Mouse (Mus musculus) bone marrow, adult 2 months (tissue): ENCODE measurements around the gene Zdhhc19. TPM values are rescaled to one million over a fixed set of nuclear protein-coding genes. Genes with fewer than 3 reads are reported as not detected.

ENCODE experiments used
- H3K27ac ChIP-seq: fragments of 200-500 bp; 2 replicates; pipeline ENCODE4 v1.5.1; 2012; ENCODE audit warnings: low read depth, mild to moderate bottlenecking, control low read depth, inconsistent platforms, low read length; ENCODE audit not compliant: control insufficient read depth, poor library complexity, insufficient read depth
- H3K4me1 ChIP-seq: fragments of 200-500 bp; 2 replicates; pipeline ENCODE4 v1.6.1; 2011; ENCODE audit warnings: low read length; ENCODE audit not compliant: control insufficient read depth, insufficient read depth
- H3K4me3 ChIP-seq: fragments of 200-500 bp; replicated peaks from 2 replicates; pipeline ENCODE3; 2011; ENCODE audit warnings: mild to moderate bottlenecking, low read depth, low read length, control low read depth; ENCODE audit not compliant: control insufficient read depth
- CTCF ChIP-seq: fragments of 200-500 bp; IDR thresholded peaks from 2 replicates; pipeline ENCODE4 v1.5.1; 2011; ENCODE audit warnings: low read length, control low read depth; ENCODE audit not compliant: control insufficient read depth, insufficient read depth
- POLR2A ChIP-seq: fragments of 200-500 bp; IDR thresholded peaks from 2 replicates; pipeline ENCODE4 v1.6.1; 2011; ENCODE audit warnings: low read depth, mild to moderate bottlenecking, control low read depth, low read length, borderline replicate concordance; ENCODE audit not compliant: control insufficient read depth
- WGBS: fragments of 180-500 bp; shearing (Covaris S2); methylation state at CpG from one replicate; pipeline ENCODE4 v1.1.7; 2018; 5-methylcytosine and 5-hydroxymethylcytosine counted together
- polyA plus RNA-seq: library from polyadenylated mRNA; stranded (reverse); fragments of >200 nt; gene quantifications from 2 replicates; pipeline ENCODE4 v1.2.4, GENCODE M21; 2011; ENCODE audit warnings: low replicate concordance; ENCODE audit not compliant: missing spikeins, insufficient read depth, insufficient read length

Gene Zdhhc19
- polyA plus RNA-seq, 1 experiment, result not detected

- 67% methylated on average over 3 of the region's 3 CpGs for WGBS
- peaks cover 9% of the 10 kb centered on the region for H3K4me1 ChIP-seq
- TF ChIP-seq CTCF (no peak), POLR2A (no peak)
- peak overlapping the region; percentile 93 for H3K27ac ChIP-seq
- peak overlapping the region; percentile 40 for H3K4me3 ChIP-seq
Observed at GRCm38 (mm10) chr16:32508506-32509065, 12.5 kb downstream of the Zdhhc19 start.

GRCm38 (mm10) chr16:32509066-32509942 lies 13.2 kb downstream of the Zdhhc19 start:
- Histone ChIP-seq H3K4me1 (peaks cover 9% of the 10 kb centered on the region), H3K27ac (peak overlapping the region; percentile 93), H3K4me3 (peak overlapping the region; percentile 1)
- TF ChIP-seq POLR2A, result peak; percentile 56; the same call in 1 of the 2 replicates
- TF ChIP-seq CTCF, result peak; percentile 41; the same call in 1 of the 2 replicates
- 47% methylated on average over 9 of the region's 9 CpGs for WGBS

- Histone ChIP-seq H3K27ac (peak overlapping the region; percentile 58), H3K4me3 (no peak overlapping the region), H3K4me1 (peaks cover 9% of the 10 kb centered on the region)
- 66% methylated on average over 18 of the region's 18 CpGs for WGBS
- TF ChIP-seq CTCF, result no peak
- no peak for TF ChIP-seq POLR2A
Observed at GRCm38 (mm10) chr16:32510399-32511337, 14.6 kb downstream of the Zdhhc19 start.

- H3K4me3 ChIP-seq, result no peak overlapping the region
- no peak for TF ChIP-seq POLR2A
- no peak for TF ChIP-seq CTCF
- 88% methylated on average over 3 of the region's 3 CpGs for WGBS
- peaks cover 9% of the 10 kb centered on the region for H3K4me1 ChIP-seq
- H3K27ac ChIP-seq, result peak overlapping the region; percentile 12; the same call in 1 of the 2 replicates
Observed at GRCm38 (mm10) chr16:32511338-32511734, 15.3 kb downstream of the Zdhhc19 start.

GRCm38 (mm10) chr16:32511827-32512490 lies 15.9 kb downstream of the Zdhhc19 start:
- no peak for TF ChIP-seq POLR2A
- no peak for TF ChIP-seq CTCF
- H3K27ac ChIP-seq, result no peak overlapping the region
- no peak overlapping the region for H3K4me3 ChIP-seq
- 88% methylated on average over 8 of the region's 8 CpGs for WGBS
- peaks cover 9% of the 10 kb centered on the region for H3K4me1 ChIP-seq

GRCm38 (mm10) chr16:32512921-32513320 lies 16.9 kb downstream of the Zdhhc19 start:
- H3K27ac ChIP-seq, result no peak overlapping the region; the same call in 1 of the 2 replicates
- H3K4me1 ChIP-seq, result peaks cover 9% of the 10 kb centered on the region
- TF ChIP-seq POLR2A (no peak), CTCF (no peak)
- H3K4me3 ChIP-seq, result no peak overlapping the region
- 87% methylated on average over 3 of the region's 3 CpGs for WGBS

- Histone ChIP-seq H3K4me3 (no peak overlapping the region), H3K4me1 (peaks cover 9% of the 10 kb centered on the region), H3K27ac (no peak overlapping the region)
- 95% methylated on average over 6 of the region's 6 CpGs for WGBS
- TF ChIP-seq POLR2A (no peak), CTCF (no peak)
Observed at GRCm38 (mm10) chr16:32513401-32513800, 17.3 kb downstream of the Zdhhc19 start.
